Mouse (Mus musculus): ENCODE results near the gene Bin2. TPM values are rescaled to one million over a fixed set of nuclear protein-coding genes. Genes with fewer than 3 reads are reported as not detected.

The Bin2 gene
- polyA plus RNA-seq, 1 experiment from 2014 or later: 62.1 TPM

- peaks cover 42% of the 10 kb centered on the region for H3K27me3 ChIP-seq (replicated peaks; ENCODE audit: control insufficient read depth, insufficient read depth, low read length)
- no peak overlapping the region for H3K27ac ChIP-seq (ENCODE audit: low read depth, low read length)
Measured at GRCm38 (mm10) chr15:100600047-100600695, 69.2 kb downstream of the Bin2 start.

GRCm38 (mm10) chr15:100599276-100600046 is 69.9 kb downstream of the Bin2 start, which contains the start of gene Pou6f1:
Pou6f1 (minus strand) TSS chr15:100599984.
- DNase-seq (ENCODE audit: low spot score): no peak
- peak within 1 kb of the TSS; percentile 56 for H3K9ac ChIP-seq (ENCODE audit: low read depth, low read length)
- peaks cover 40% of the 10 kb centered on the region for H3K27me3 ChIP-seq (replicated peaks; ENCODE audit: control insufficient read depth, insufficient read depth, low read length)
- H3K9me3 ChIP-seq (ENCODE audit: control insufficient read depth, low read length): no peaks in the 10 kb centered on the region
- peak; percentile 36; the same call in 1 of the 2 replicates for ATAC-seq (replicated peaks; ENCODE audit: low FRiP score)
- H3K36me3 ChIP-seq (ENCODE audit: control insufficient read depth, insufficient read depth, low read length): no peaks in the 10 kb centered on the region
- H3K4me1 ChIP-seq (replicated peaks; ENCODE audit: control insufficient read depth, insufficient read depth, low read length): peaks cover 13% of the 10 kb centered on the region
- peak within 1 kb of the TSS; percentile 66 for H3K4me3 ChIP-seq (ENCODE audit: low read depth, low read length)
- no peak within 1 kb of the TSS for H3K27ac ChIP-seq (ENCODE audit: low read depth, low read length)
- peak within 1 kb of the TSS; percentile 96 for H3K4me2 ChIP-seq
- under 1% methylated on average over 67 of the region's 76 CpGs for WGBS

More at GRCm38 (mm10) chr15:100600047-100600695, 69.2 kb downstream of the Bin2 start:
- peak overlapping the region; percentile 66 for H3K4me3 ChIP-seq (ENCODE audit: low read depth, low read length)
- 2% methylated on average over 34 of the region's 35 CpGs for WGBS
- peak overlapping the region; percentile 96 for H3K4me2 ChIP-seq
- DNase-seq (ENCODE audit: low spot score) (peak; percentile 64), ATAC-seq (replicated peaks; ENCODE audit: low FRiP score) (peak; percentile 32; the same call in 1 of the 2 replicates)
- no peaks in the 10 kb centered on the region for H3K9me3 ChIP-seq (ENCODE audit: control insufficient read depth, low read length)
- peak overlapping the region; percentile 56 for H3K9ac ChIP-seq (ENCODE audit: low read depth, low read length)
- H3K36me3 ChIP-seq (ENCODE audit: control insufficient read depth, insufficient read depth, low read length): no peaks in the 10 kb centered on the region
- H3K4me1 ChIP-seq (replicated peaks; ENCODE audit: control insufficient read depth, insufficient read depth, low read length): peaks cover 13% of the 10 kb centered on the region

- DNase-seq (ENCODE audit: low spot score): no peak
- ATAC-seq (replicated peaks; ENCODE audit: low FRiP score): no peak
- H3K9me3 ChIP-seq (ENCODE audit: control insufficient read depth, low read length): no peaks in the 10 kb centered on the region
- H3K27ac ChIP-seq (ENCODE audit: low read depth, low read length): no peak overlapping the region
- 1% methylated on average over 12 of the region's 12 CpGs for WGBS
- H3K4me3 ChIP-seq (ENCODE audit: low read depth, low read length): peak overlapping the region; percentile 66
- peak overlapping the region; percentile 96 for H3K4me2 ChIP-seq
- no peaks in the 10 kb centered on the region for H3K36me3 ChIP-seq (ENCODE audit: control insufficient read depth, insufficient read depth, low read length)
- H3K9ac ChIP-seq (ENCODE audit: low read depth, low read length): no peak overlapping the region
- H3K27me3 ChIP-seq (replicated peaks; ENCODE audit: control insufficient read depth, insufficient read depth, low read length): peaks cover 40% of the 10 kb centered on the region
- H3K4me1 ChIP-seq (replicated peaks; ENCODE audit: control insufficient read depth, insufficient read depth, low read length): peaks cover 13% of the 10 kb centered on the region
Measured at GRCm38 (mm10) chr15:100598883-100599275, 70.5 kb downstream of the Bin2 start.

- no peak overlapping the region for H3K9ac ChIP-seq (ENCODE audit: low read depth, low read length)
- no peaks in the 10 kb centered on the region for H3K36me3 ChIP-seq (ENCODE audit: control insufficient read depth, insufficient read depth, low read length)
- H3K4me2 ChIP-seq: peak overlapping the region; percentile 96
- ATAC-seq (replicated peaks; ENCODE audit: low FRiP score): no peak
- peaks cover 13% of the 10 kb centered on the region for H3K4me1 ChIP-seq (replicated peaks; ENCODE audit: control insufficient read depth, insufficient read depth, low read length)
- no peak overlapping the region for H3K27ac ChIP-seq (ENCODE audit: low read depth, low read length)
- H3K27me3 ChIP-seq (replicated peaks; ENCODE audit: control insufficient read depth, insufficient read depth, low read length): peaks cover 36% of the 10 kb centered on the region
- H3K4me3 ChIP-seq (ENCODE audit: low read depth, low read length): peak overlapping the region; percentile 66
- DNase-seq (ENCODE audit: low spot score): no peak
- 22% methylated on average over 9 of the region's 9 CpGs for WGBS
- no peaks in the 10 kb centered on the region for H3K9me3 ChIP-seq (ENCODE audit: control insufficient read depth, low read length)
Measured at GRCm38 (mm10) chr15:100598287-100598882, 71.0 kb downstream of the Bin2 start.

GRCm38 (mm10) chr15:100592817-100593216 is 76.5 kb downstream of the Bin2 start:
- Histone ChIP-seq H3K4me2 (no peak overlapping the region), H3K4me3 (ENCODE audit: low read depth, low read length) (no peak overlapping the region), H3K4me1 (replicated peaks; ENCODE audit: control insufficient read depth, insufficient read depth, low read length) (no peaks in the 10 kb centered on the region), H3K27me3 (replicated peaks; ENCODE audit: control insufficient read depth, insufficient read depth, low read length) (no peaks in the 10 kb centered on the region; the same call in 1 of the 2 replicates), H3K9me3 (ENCODE audit: control insufficient read depth, low read length) (no peaks in the 10 kb centered on the region), H3K36me3 (ENCODE audit: control insufficient read depth, insufficient read depth, low read length) (no peaks in the 10 kb centered on the region), H3K9ac (ENCODE audit: low read depth, low read length) (no peak overlapping the region), H3K27ac (ENCODE audit: low read depth, low read length) (no peak overlapping the region)
- ATAC-seq (replicated peaks; ENCODE audit: low FRiP score) (no peak), DNase-seq (ENCODE audit: low spot score) (no peak)
- 80% methylated on average over 6 of the region's 6 CpGs for WGBS

Small RNA genes within 50 kb of the gene (microRNA-seq; reads per million reads assigned to microRNA genes)
- gene Mir6961 (ENCODE audit: borderline number of aligned reads): not detected

Other genes with a start within 250 kb of the Bin2 start
- 0.10 TPM in 1 of 2 replicates, not detected in the other for gene Gm5475, start 247.4 kb downstream of the Bin2 start, polyA plus RNA-seq (2014; fragmentation: Nextera tagmentation; extraction: Ambion mirVana)
- gene Slc11a2, start 244.5 kb downstream of the Bin2 start, polyA plus RNA-seq (2014; fragmentation: Nextera tagmentation; extraction: Ambion mirVana): 51.2 and 55.4 TPM in 2 replicates
- gene Letmd1, start 200.5 kb downstream of the Bin2 start, polyA plus RNA-seq (2014; fragmentation: Nextera tagmentation; extraction: Ambion mirVana): 34.2 and 36.0 TPM in 2 replicates
- gene Csrnp2, start 174.1 kb downstream of the Bin2 start, polyA plus RNA-seq (2014; fragmentation: Nextera tagmentation; extraction: Ambion mirVana): 6.5 and 7.5 TPM in 2 replicates
- gene Tfcp2, start 117.5 kb downstream of the Bin2 start, polyA plus RNA-seq (2014; fragmentation: Nextera tagmentation; extraction: Ambion mirVana): 12.8 and 13.0 TPM in 2 replicates
- 0.92 and 1.2 TPM in 2 replicates for gene Pou6f1, start 69.6 kb downstream of the Bin2 start, polyA plus RNA-seq (2014; fragmentation: Nextera tagmentation; extraction: Ambion mirVana)
- gene Dazap2, start 54.2 kb downstream of the Bin2 start, polyA plus RNA-seq (2014; fragmentation: Nextera tagmentation; extraction: Ambion mirVana): 256 and 274 TPM in 2 replicates
- 14.1 and 15.6 TPM in 2 replicates for gene Smagp, start 32.6 kb downstream of the Bin2 start, polyA plus RNA-seq (2014; fragmentation: Nextera tagmentation; extraction: Ambion mirVana)
- 10.5 and 13.7 TPM in 2 replicates for gene Cela1, start 18.4 kb upstream of the Bin2 start, polyA plus RNA-seq (2014; fragmentation: Nextera tagmentation; extraction: Ambion mirVana)
- 1.2 and 1.6 TPM in 2 replicates for gene Galnt6, start 59.8 kb upstream of the Bin2 start, polyA plus RNA-seq (2014; fragmentation: Nextera tagmentation; extraction: Ambion mirVana)
- 1.5 TPM in 2 replicates for gene Slc4a8, start 92.2 kb upstream of the Bin2 start, polyA plus RNA-seq (2014; fragmentation: Nextera tagmentation; extraction: Ambion mirVana)
- 0.71 and 0.73 TPM in 2 replicates for gene Scn8a, start 200.3 kb upstream of the Bin2 start, polyA plus RNA-seq (2014; fragmentation: Nextera tagmentation; extraction: Ambion mirVana)